Mouse (Mus musculus): Measurements from ENCODE around the gene Kctd12. TPM values are rescaled to one million over a fixed set of nuclear protein-coding genes. Genes with fewer than 3 reads are reported as not detected.

Gene Kctd12
- polyA plus RNA-seq, 1 experiment from 2014 or later: 3.4 TPM

DNA sequence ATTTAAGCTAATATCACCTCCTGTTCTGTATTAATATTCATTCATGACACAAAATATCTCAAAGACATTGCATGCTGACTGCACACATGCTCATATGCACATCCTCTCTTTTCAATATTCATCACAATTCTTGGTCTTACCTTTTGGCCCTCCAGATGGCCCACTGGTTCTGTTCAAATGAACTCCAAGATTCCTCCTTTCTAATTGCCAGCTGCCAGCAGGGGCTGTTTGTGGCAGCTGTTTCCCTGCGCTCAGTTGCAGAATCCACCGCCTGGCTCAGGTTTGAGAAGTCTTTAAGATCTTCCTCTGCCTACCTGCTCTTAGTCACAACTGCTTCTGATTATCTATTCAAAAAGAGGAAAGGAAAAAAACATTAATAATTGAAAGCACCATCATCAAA lies 34.6 kb downstream of the Kctd12 start:
- H3K27ac ChIP-seq: no peak overlapping the region
- 62% methylated on average over 2 of the region's 2 CpGs for WGBS
- no peaks in the 10 kb centered on the region for H3K4me1 ChIP-seq
- no peak overlapping the region for H3K4me3 ChIP-seq
- H3K36me3 ChIP-seq: no peaks in the 10 kb centered on the region
- no peaks in the 10 kb centered on the region for H3K9me3 ChIP-seq
- H3K27me3 ChIP-seq (ENCODE audit: insufficient read depth, poor library complexity, severe bottlenecking): no peaks in the 10 kb centered on the region
- DNase-seq (ENCODE audit: low spot score): no peak

DNA sequence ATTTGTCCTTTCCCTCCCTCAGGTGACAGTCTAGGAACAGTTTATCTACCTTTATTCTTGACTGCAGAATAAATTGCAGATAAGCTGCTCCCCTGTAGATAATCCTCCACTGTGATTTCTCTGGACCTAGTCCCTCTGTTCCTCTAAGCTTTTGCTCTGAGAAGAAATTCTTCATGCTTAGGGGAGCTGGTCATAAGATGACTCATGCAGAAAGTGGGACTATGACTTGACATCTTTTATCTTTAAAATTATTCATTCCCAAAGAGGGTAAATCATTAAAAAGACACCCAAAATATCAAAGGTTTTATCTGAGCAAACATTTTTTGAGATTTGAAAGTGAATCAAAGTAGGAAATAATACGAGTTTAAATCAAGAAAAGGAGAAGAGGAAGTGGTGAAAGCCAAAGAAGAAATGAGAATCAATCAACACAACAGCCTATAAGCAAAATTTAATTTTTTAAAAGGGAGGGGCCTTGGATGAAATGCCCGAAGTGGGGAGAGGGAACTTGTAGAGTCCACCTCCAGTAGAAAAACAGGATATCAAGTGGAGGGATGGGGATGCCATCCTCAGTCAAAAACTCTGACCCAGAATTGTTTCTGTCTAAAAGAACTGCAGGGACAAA lies 40.1 kb downstream of the Kctd12 start:
- Histone ChIP-seq H3K27me3 (ENCODE audit: insufficient read depth, poor library complexity, severe bottlenecking) (no peaks in the 10 kb centered on the region), H3K27ac (no peak overlapping the region), H3K4me1 (no peaks in the 10 kb centered on the region), H3K9me3 (no peaks in the 10 kb centered on the region), H3K4me3 (no peak overlapping the region), H3K36me3 (no peaks in the 10 kb centered on the region)
- 73% methylated on average over 2 of the region's 2 CpGs for WGBS
- DNase-seq (ENCODE audit: low spot score): no peak

DNA sequence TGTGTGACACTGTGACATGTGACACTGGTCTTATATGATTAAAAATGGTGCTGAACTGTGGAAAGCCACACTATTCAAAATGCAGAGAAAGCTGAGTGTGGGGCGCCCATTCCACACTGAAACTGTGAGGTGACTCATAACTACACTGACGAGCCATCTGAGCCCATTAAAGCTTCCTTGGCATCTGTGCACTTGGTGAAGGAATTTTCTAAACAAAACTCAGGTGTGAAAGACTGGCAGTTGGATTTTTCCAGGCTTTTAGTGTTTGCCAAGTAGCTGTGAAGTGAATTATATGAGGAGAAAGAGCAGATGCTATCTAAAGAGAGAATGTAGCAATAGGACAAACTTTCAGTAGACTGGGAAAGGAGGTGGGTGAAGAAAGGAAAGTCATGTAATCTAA lies 47.6 kb downstream of the Kctd12 start:
- no peak for DNase-seq (ENCODE audit: low spot score)
- 74% methylated on average over 2 of the region's 2 CpGs for WGBS
- no peaks in the 10 kb centered on the region for H3K4me1 ChIP-seq
- H3K27me3 ChIP-seq (ENCODE audit: insufficient read depth, poor library complexity, severe bottlenecking): no peaks in the 10 kb centered on the region
- no peaks in the 10 kb centered on the region for H3K36me3 ChIP-seq
- H3K27ac ChIP-seq: no peak overlapping the region
- H3K9me3 ChIP-seq: no peaks in the 10 kb centered on the region
- H3K4me3 ChIP-seq: no peak overlapping the region

DNA sequence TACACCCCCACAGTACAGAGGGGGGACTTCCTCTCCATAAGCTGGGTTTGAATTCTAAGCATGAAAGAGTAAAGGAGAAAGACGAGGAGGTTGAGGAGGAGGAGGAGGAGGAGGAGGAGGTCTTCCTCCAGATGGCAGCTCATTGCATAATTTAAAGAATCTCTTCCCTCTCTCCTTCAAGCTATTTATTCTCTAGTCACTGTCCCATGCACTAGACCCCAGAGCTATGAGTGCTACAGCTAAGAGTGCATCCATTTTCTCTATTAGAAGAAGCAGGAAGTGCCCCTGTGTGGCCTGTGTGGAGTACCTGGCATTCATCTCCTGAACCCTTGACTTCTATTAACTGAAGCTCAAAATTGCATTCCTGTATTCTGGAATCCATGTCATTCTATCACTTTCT lies 51.5 kb downstream of the Kctd12 start:
- no peak for DNase-seq (ENCODE audit: low spot score)
- H3K4me3 ChIP-seq: no peak overlapping the region
- no peaks in the 10 kb centered on the region for H3K4me1 ChIP-seq
- H3K27me3 ChIP-seq (ENCODE audit: insufficient read depth, poor library complexity, severe bottlenecking): no peaks in the 10 kb centered on the region
- WGBS: 82% methylated on average over 1 of the region's 1 CpGs
- no peaks in the 10 kb centered on the region for H3K36me3 ChIP-seq
- H3K27ac ChIP-seq: no peak overlapping the region
- H3K9me3 ChIP-seq: no peaks in the 10 kb centered on the region

DNA sequence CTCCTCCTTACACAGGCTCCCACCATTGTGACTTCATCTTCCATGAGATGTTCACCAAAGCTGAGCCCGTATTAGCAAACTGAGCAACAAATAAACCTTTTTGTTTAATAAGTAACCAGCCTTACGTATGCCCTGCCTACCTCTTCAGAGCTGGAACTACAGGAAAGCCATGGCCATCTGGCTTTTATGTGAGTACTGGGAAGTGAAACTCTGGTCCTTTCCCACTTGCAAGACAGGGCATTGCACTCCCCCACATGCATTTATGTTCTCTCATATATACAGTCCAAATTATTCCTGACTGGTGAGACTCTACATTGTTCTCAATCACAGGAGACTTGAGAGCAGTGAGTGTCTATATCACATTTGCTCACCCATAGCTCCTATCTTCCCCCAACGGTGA lies 52.9 kb downstream of the Kctd12 start:
- no peaks in the 10 kb centered on the region for H3K27me3 ChIP-seq (ENCODE audit: insufficient read depth, poor library complexity, severe bottlenecking)

GRCm38 (mm10) chr14:102927847-102928466 lies 54.5 kb downstream of the Kctd12 start:
- Histone ChIP-seq H3K9me3 (no peaks in the 10 kb centered on the region), H3K4me3 (no peak overlapping the region), H3K36me3 (no peaks in the 10 kb centered on the region), H3K27ac (no peak overlapping the region), H3K4me1 (no peaks in the 10 kb centered on the region), H3K27me3 (ENCODE audit: insufficient read depth, poor library complexity, severe bottlenecking) (no peaks in the 10 kb centered on the region)
- 79% methylated on average over 5 of the region's 5 CpGs for WGBS
- no peak for DNase-seq (ENCODE audit: low spot score)

More for the DNA sequence above, 52.9 kb downstream of the Kctd12 start:
- no peaks in the 10 kb centered on the region for H3K9me3 ChIP-seq
- H3K27ac ChIP-seq: no peak overlapping the region
- H3K4me3 ChIP-seq: no peak overlapping the region
- H3K36me3 ChIP-seq: no peaks in the 10 kb centered on the region
- WGBS: 79% methylated on average over 3 of the region's 3 CpGs
- H3K4me1 ChIP-seq: no peaks in the 10 kb centered on the region
- DNase-seq (ENCODE audit: low spot score): no peak

Small RNA genes lying within 50 kb of the gene (microRNA-seq; reads per million reads assigned to microRNA genes)
- 1.8 reads per million for gene Mir5130

Other genes starting within 250 kb of the Kctd12 start
- 0.08 TPM in 1 of 2 replicates, not detected in the other for gene Acod1, start 64.3 kb upstream of the Kctd12 start, polyA plus RNA-seq (2016; fragmentation: Nextera tagmentation; extraction: Ambion mirVana)
- 28.3 and 30.5 TPM in 2 replicates for gene Cln5, start 87.6 kb upstream of the Kctd12 start, polyA plus RNA-seq (2016; fragmentation: Nextera tagmentation; extraction: Ambion mirVana)
- gene Fbxl3, start 116.9 kb upstream of the Kctd12 start, polyA plus RNA-seq (2016; fragmentation: Nextera tagmentation; extraction: Ambion mirVana): 18.4 TPM in 2 replicates

Data from heart, embryonic 10.5 days (tissue).